Mouse (Mus musculus) lung, postnatal 0 days (tissue): Measurements from ENCODE around the gene Dscam.

Experiments
- CTCF ChIP-seq: IDR thresholded peaks from 2 replicates; pipeline ENCODE4 v1.5.1; 2016; ENCODE audit warnings: antibody characterized with exemption, mild to moderate bottlenecking
- EP300 ChIP-seq: IDR thresholded peaks from 2 replicates; pipeline ENCODE4 v1.6.1; 2016; ENCODE audit warnings: antibody characterized with exemption, mild to moderate bottlenecking, control low read depth

- TF ChIP-seq EP300 (no peak), CTCF (no peak)
Observed at GRCm38 (mm10) chr16:96931771-96932170, 238.8 kb downstream of the Dscam start.
